Mouse (Mus musculus) MEL (cell line): ENCODE measurements at regions not wholly inside any gene's neighbourhood (a gene's known extent, or its start where the extent isn't known, plus 50 kb on each side); places are given as distances from the start of the nearest gene placed in this dataset.

Experiments
- CHD1 ChIP-seq: IDR thresholded peaks from 2 replicates; pipeline ENCODE4 v1.6.1; 2012; ENCODE audit warnings: low read depth, mild to moderate bottlenecking, inconsistent platforms, low read length, improper control_type of control experiment
- CTCF ChIP-seq, 3 experiments: IDR thresholded peaks in 2 of 3; conservative IDR thresholded peaks in 1 of 3; 2 replicates each; pipeline ENCODE4 v1.5.1; 2011 to 2012; ENCODE audit warnings: low read length in 3 of 3, low read depth in 2 of 3, mild to moderate bottlenecking in 2 of 3, improper control_type of control experiment in 1 of 3, inconsistent platforms in 1 of 3, mixed read lengths in 1 of 3, moderate library complexity in 1 of 3; ENCODE audit not compliant: control insufficient read depth in 1 of 3, insufficient read depth in 1 of 3, poor library complexity in 1 of 3, severe bottlenecking in 1 of 3
- ETS1 ChIP-seq: IDR thresholded peaks from 2 replicates; pipeline ENCODE4 v1.6.1; 2012; ENCODE audit warnings: low read depth, mild to moderate bottlenecking, inconsistent platforms, low read length, improper control_type of control experiment, moderate library complexity
- GABPA ChIP-seq: IDR thresholded peaks from 2 replicates; pipeline ENCODE4 v1.6.1; 2012; ENCODE audit warnings: low read depth, mild to moderate bottlenecking, inconsistent platforms, low read length, improper control_type of control experiment, moderate library complexity
- KAT2A ChIP-seq: conservative IDR thresholded peaks from 2 replicates; pipeline ENCODE4 v1.6.1; 2012; ENCODE audit warnings: low read depth, low read length, improper control_type of control experiment, inconsistent platforms
- MEF2A ChIP-seq: IDR thresholded peaks from 2 replicates; pipeline ENCODE4 v1.6.1; 2014; ENCODE audit warnings: low read depth, mild to moderate bottlenecking, inconsistent platforms, low read length, improper control_type of control experiment; ENCODE audit not compliant: poor library complexity, insufficient replicate concordance, severe bottlenecking; ENCODE audit errors: extremely low read depth
- POLR2A ChIP-seq, 2 experiments: IDR thresholded peaks; 2 replicates each; pipeline ENCODE4 v1.6.1; 2011 to 2012; ENCODE audit warnings: low read length in 2 of 2, mild to moderate bottlenecking in 2 of 2, control low read depth in 1 of 2, improper control_type of control experiment in 1 of 2, low read depth in 1 of 2, moderate library complexity in 1 of 2; ENCODE audit not compliant: control insufficient read depth in 1 of 2, insufficient read depth in 1 of 2, poor library complexity in 1 of 2
- POLR2AphosphoS2 ChIP-seq: IDR thresholded peaks from 2 replicates; pipeline ENCODE4 v1.6.1; 2011; ENCODE audit warnings: low read length, improper control_type of control experiment
- POLR2AphosphoS5 ChIP-seq: IDR thresholded peaks from 2 replicates; pipeline ENCODE4 v1.6.1; 2012; ENCODE audit warnings: low read depth, borderline replicate concordance, mild to moderate bottlenecking, inconsistent platforms, low read length, moderate library complexity, mixed read lengths
- RAD21 ChIP-seq: IDR thresholded peaks from 2 replicates; pipeline ENCODE4 v1.6.1; 2011; ENCODE audit warnings: mild to moderate bottlenecking, low read depth, low read length, improper control_type of control experiment
- TBP ChIP-seq: IDR thresholded peaks from 2 replicates; pipeline ENCODE4 v1.8.0; 2011; ENCODE audit warnings: low read depth, low read length, improper control_type of control experiment
- TCF12 ChIP-seq: IDR thresholded peaks from 2 replicates; pipeline ENCODE4 v1.6.1; 2014; ENCODE audit warnings: low read depth, mild to moderate bottlenecking, inconsistent platforms, low read length, improper control_type of control experiment, moderate library complexity
- USF2 ChIP-seq, 2 experiments: IDR thresholded peaks; 2 replicates each; pipeline ENCODE4 v1.6.1; 2011 to 2012; ENCODE audit warnings: improper control_type of control experiment in 2 of 2, low read length in 2 of 2, borderline replicate concordance in 1 of 2, inconsistent platforms in 1 of 2, low read depth in 1 of 2, mild to moderate bottlenecking in 1 of 2; ENCODE audit not compliant: insufficient read depth in 1 of 2

- TF ChIP-seq CTCF (IDR thresholded peaks at IDR 0.05 in 2 of 3, conservative IDR thresholded peaks at IDR 0.05 in 1 of 3; ENCODE audit: control insufficient read depth in 1 of 3, insufficient read depth in 1 of 3, low read depth in 2 of 3, low read length in 3 of 3, poor library complexity in 1 of 3, severe bottlenecking in 1 of 3) (no peak), RAD21 (no peak), CHD1 (no peak), MEF2A (no peak), ETS1 (no peak), TBP (no peak), KAT2A (no peak), TCF12 (no peak), USF2 (IDR thresholded peaks at IDR 0.05; ENCODE audit: borderline replicate concordance in 1 of 2, insufficient read depth in 1 of 2, low read depth in 1 of 2, low read length in 2 of 2) (no peak), POLR2AphosphoS2 (no peak), GABPA (no peak), POLR2A (IDR thresholded peaks at IDR 0.05; ENCODE audit: control insufficient read depth in 1 of 2, insufficient read depth in 1 of 2, low read depth in 1 of 2, low read length in 2 of 2, poor library complexity in 1 of 2) (no peak), POLR2AphosphoS5 (no peak)
These were observed 262.6 kb downstream of the Cps1 start for GRCm38 (mm10) chr1:67385377-67385776.
